Mouse (Mus musculus): ENCODE results near the gene Cetn4. TPM values are rescaled to one million over a fixed set of nuclear protein-coding genes. Genes with fewer than 3 reads are reported as not detected.

The Cetn4 gene
- 1.9 and 2.5 TPM in 2 replicates for total RNA-seq (2014; rRNA removed)
- 2.7 and 4.0 TPM in 2 replicates for polyA plus RNA-seq (2015; fragmentation: Nextera tagmentation; extraction: Ambion mirVana)

DNA sequence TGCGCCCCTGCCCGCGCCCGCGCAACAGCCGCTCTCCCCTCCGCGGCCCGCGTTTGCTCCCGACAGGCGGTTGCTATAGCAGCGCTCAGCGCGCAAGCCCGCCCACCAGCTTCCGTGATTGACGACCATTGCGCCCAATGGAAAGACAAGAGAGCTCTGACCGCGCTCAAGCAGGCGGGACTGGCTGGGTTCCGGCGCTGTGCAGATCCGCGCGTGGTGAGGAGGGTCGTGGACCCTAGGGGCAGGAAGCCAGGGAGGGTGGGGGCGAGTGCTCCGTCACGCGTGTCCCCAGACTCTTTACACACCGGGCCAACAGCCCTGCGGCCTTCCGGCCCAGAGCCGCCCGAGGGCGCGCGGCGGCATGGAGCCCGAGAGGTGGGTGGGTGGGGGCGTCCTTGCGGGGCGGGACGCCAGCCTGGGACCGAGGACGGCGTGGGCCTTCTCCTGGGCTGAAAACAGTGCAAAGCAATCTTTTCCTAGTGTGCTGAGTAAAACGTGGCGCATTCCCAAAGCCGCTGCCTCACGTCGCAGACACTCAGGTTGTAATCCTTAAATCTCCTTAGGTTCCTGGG lies at the start of gene Cetn4, which contains the start of gene Bbs12:
Cetn4 (minus strand) TSS at position 339 of the 572 bp plus-strand sequence.
Bbs12 (plus strand) TSS at position 185 of the 572 bp plus-strand sequence.
- H3K36me3 ChIP-seq (ENCODE audit: insufficient read depth, low read length): no peaks in the 10 kb centered on the region

DNA sequence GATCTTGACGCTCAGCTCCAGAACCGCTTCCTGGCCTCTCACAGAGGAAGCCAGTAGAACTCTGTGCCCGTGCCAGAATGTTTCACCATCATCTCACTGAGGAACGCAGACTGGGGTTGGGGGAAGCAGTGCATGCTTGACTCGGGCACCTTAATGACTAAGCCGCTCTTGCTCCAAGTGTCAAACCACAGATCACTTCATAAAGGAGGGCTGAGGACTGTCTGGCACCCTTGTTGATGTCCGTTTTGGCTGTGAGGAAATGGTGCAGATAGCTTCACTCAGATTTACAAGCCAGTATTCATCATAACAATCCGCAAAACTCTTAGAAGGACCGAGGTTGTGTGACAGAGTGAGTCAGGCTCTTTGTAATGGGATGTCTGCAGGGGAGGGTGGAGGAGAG lies 48.2 kb upstream of the Cetn4 start:
- H3K36me3 ChIP-seq (ENCODE audit: insufficient read depth, low read length): no peaks in the 10 kb centered on the region
- DNase-seq (ENCODE audit: low spot score) (no peak), ATAC-seq (ENCODE audit: low FRiP score) (no peak)
- WGBS: 86% methylated on average over 9 of the region's 9 CpGs
- H3K27ac ChIP-seq (ENCODE audit: low read depth, low read length): no peak overlapping the region
- no peak overlapping the region for H3K9ac ChIP-seq (replicated peaks; ENCODE audit: low read length, poor library complexity, severe bottlenecking)
- H3K4me2 ChIP-seq (ENCODE audit: low read depth, low read length, poor library complexity, severe bottlenecking): no peak overlapping the region
- H3K4me3 ChIP-seq (ENCODE audit: low read depth, low read length): no peak overlapping the region
- H3K4me1 ChIP-seq (ENCODE audit: insufficient read depth, low read length): no peaks in the 10 kb centered on the region
- no peaks in the 10 kb centered on the region for H3K9me3 ChIP-seq (ENCODE audit: low read length)
- H3K27me3 ChIP-seq (ENCODE audit: insufficient read depth, low read length): no peaks in the 10 kb centered on the region
- TF ChIP-seq CTCF (IDR thresholded peaks at IDR 0.05): no peak

More for the DNA sequence above, at the start of gene Cetn4, which contains the start of gene Bbs12:
- ATAC-seq (ENCODE audit: low FRiP score) (peak; percentile 100), DNase-seq (ENCODE audit: low spot score) (peak; percentile 97)
- no peak for TF ChIP-seq CTCF (IDR thresholded peaks at IDR 0.05)
- Histone ChIP-seq H3K4me1 (ENCODE audit: insufficient read depth, low read length) (0 out of 2 replicates have a peak, but pooled peaks cover 4% of the 10 kb centered on the region), H3K27me3 (ENCODE audit: insufficient read depth, low read length) (no peaks in the 10 kb centered on the region), H3K27ac (ENCODE audit: low read depth, low read length) (peak within 1 kb of the TSS; percentile 65), H3K4me3 (ENCODE audit: low read depth, low read length) (peak within 1 kb of the TSS; percentile 53), H3K9me3 (ENCODE audit: low read length) (no peaks in the 10 kb centered on the region), H3K9ac (replicated peaks; ENCODE audit: low read length, poor library complexity, severe bottlenecking) (peak within 1 kb of the TSS; percentile 70), H3K4me2 (ENCODE audit: low read depth, low read length, poor library complexity, severe bottlenecking) (peak within 1 kb of the TSS; percentile 78)
- under 1% methylated on average over 53 of the region's 54 CpGs for WGBS

GRCm38 (mm10) chr3:37354737-37355136 lies 42.2 kb upstream of the Cetn4 start:
- 90% methylated on average over 1 of the region's 1 CpGs for WGBS

DNA sequence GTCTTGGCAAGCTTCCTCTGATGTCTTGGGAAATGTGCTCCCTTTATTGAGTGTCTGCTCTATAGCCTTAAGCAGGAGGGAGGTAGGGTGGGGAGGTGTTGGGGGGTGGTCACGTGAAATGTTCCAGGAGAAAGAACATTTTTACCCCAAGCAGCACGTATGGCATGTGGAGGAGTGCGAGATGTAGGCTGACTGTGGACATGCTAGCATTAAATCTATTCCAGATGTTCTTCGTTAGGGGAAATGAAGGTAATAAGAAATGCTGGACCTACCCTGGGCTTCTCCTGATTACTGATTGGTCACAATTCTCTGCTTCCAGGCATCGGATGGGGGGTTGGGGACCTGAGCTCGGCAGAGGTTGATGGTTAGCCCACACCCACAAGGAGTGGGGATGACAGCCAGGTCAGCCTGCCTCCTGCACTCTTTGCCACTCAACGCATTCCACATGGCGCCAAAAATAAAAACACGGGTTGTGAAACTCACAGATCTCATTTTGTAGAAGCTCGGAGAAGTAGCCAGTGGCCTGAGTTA lies 41.5 kb upstream of the Cetn4 start:
- Histone ChIP-seq H3K27me3 (ENCODE audit: insufficient read depth, low read length) (peaks cover 5% of the 10 kb centered on the region; the same call in 1 of the 2 replicates), H3K4me1 (ENCODE audit: insufficient read depth, low read length) (no peaks in the 10 kb centered on the region; the same call in 1 of the 2 replicates), H3K4me3 (ENCODE audit: low read depth, low read length) (no peak overlapping the region), H3K9ac (replicated peaks; ENCODE audit: low read length, poor library complexity, severe bottlenecking) (no peak overlapping the region), H3K27ac (ENCODE audit: low read depth, low read length) (no peak overlapping the region), H3K4me2 (ENCODE audit: low read depth, low read length, poor library complexity, severe bottlenecking) (no peak overlapping the region), H3K9me3 (ENCODE audit: low read length) (no peaks in the 10 kb centered on the region), H3K36me3 (ENCODE audit: insufficient read depth, low read length) (no peaks in the 10 kb centered on the region)
- 90% methylated on average over 10 of the region's 10 CpGs for WGBS
- no peak for TF ChIP-seq CTCF (IDR thresholded peaks at IDR 0.05)
- ATAC-seq (ENCODE audit: low FRiP score): no peak
- no peak for DNase-seq (ENCODE audit: low spot score)

More at GRCm38 (mm10) chr3:37354737-37355136, 42.2 kb upstream of the Cetn4 start:
- H3K27me3 ChIP-seq (ENCODE audit: insufficient read depth, low read length): no peaks in the 10 kb centered on the region
- no peak overlapping the region for H3K4me2 ChIP-seq (ENCODE audit: low read depth, low read length, poor library complexity, severe bottlenecking)
- H3K9me3 ChIP-seq (ENCODE audit: low read length): no peaks in the 10 kb centered on the region
- H3K27ac ChIP-seq (ENCODE audit: low read depth, low read length): no peak overlapping the region
- H3K4me3 ChIP-seq (ENCODE audit: low read depth, low read length): no peak overlapping the region
- no peak for TF ChIP-seq CTCF (IDR thresholded peaks at IDR 0.05)
- no peak for DNase-seq (ENCODE audit: low spot score)
- H3K36me3 ChIP-seq (ENCODE audit: insufficient read depth, low read length): no peaks in the 10 kb centered on the region
- H3K4me1 ChIP-seq (ENCODE audit: insufficient read depth, low read length): no peaks in the 10 kb centered on the region
- no peak for ATAC-seq (ENCODE audit: low FRiP score)
- no peak overlapping the region for H3K9ac ChIP-seq (replicated peaks; ENCODE audit: low read length, poor library complexity, severe bottlenecking)

- no peak for ATAC-seq (ENCODE audit: low FRiP score)
- TF ChIP-seq CTCF (IDR thresholded peaks at IDR 0.05): no peak
- H3K4me1 ChIP-seq (ENCODE audit: insufficient read depth, low read length): peaks cover 6% of the 10 kb centered on the region; the same call in 1 of the 2 replicates
- WGBS: 49% methylated on average over 7 of the region's 7 CpGs
- peaks cover 21% of the 10 kb centered on the region for H3K27me3 ChIP-seq (ENCODE audit: insufficient read depth, low read length)
- no peaks in the 10 kb centered on the region for H3K36me3 ChIP-seq (ENCODE audit: insufficient read depth, low read length)
- no peak overlapping the region for H3K27ac ChIP-seq (ENCODE audit: low read depth, low read length)
- H3K4me2 ChIP-seq (ENCODE audit: low read depth, low read length, poor library complexity, severe bottlenecking): no peak overlapping the region
- H3K4me3 ChIP-seq (ENCODE audit: low read depth, low read length): no peak overlapping the region
- H3K9me3 ChIP-seq (ENCODE audit: low read length): no peaks in the 10 kb centered on the region
- DNase-seq (ENCODE audit: low spot score): no peak
- H3K9ac ChIP-seq (replicated peaks; ENCODE audit: low read length, poor library complexity, severe bottlenecking): no peak overlapping the region
Observed at GRCm38 (mm10) chr3:37350386-37350785, 37.9 kb upstream of the Cetn4 start.

DNA sequence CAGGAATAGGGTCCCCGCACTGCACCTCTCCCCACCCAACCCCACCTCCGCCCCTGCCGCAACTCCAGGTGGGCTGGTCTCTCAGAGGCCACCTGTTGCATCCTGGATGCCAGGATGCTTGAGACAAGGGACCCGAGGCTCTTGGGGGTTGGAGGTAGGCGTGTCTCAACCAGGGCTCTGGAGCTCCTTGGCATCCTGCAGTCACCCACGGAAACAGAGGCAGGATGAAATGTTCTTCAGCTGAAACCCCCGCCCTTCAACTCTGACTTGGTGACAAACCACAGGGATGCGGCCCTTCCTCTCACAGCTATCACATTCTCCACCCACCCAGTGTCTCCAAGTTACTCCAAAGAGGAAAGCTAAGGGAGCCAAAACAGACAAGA lies 36.6 kb upstream of the Cetn4 start:
- DNase-seq (ENCODE audit: low spot score): no peak
- ATAC-seq (ENCODE audit: low FRiP score): 0 out of 2 replicates have a peak, but pooled peaks have one; percentile 8
- peaks cover 21% of the 10 kb centered on the region for H3K27me3 ChIP-seq (ENCODE audit: insufficient read depth, low read length)
- 15% methylated on average over 8 of the region's 8 CpGs for WGBS
- no peak overlapping the region for H3K27ac ChIP-seq (ENCODE audit: low read depth, low read length)
- H3K36me3 ChIP-seq (ENCODE audit: insufficient read depth, low read length): no peaks in the 10 kb centered on the region
- no peaks in the 10 kb centered on the region for H3K9me3 ChIP-seq (ENCODE audit: low read length)
- H3K4me3 ChIP-seq (ENCODE audit: low read depth, low read length): peak overlapping the region; percentile 61
- peak overlapping the region; percentile 100 for H3K4me2 ChIP-seq (ENCODE audit: low read depth, low read length, poor library complexity, severe bottlenecking)
- H3K4me1 ChIP-seq (ENCODE audit: insufficient read depth, low read length): peaks cover 6% of the 10 kb centered on the region; the same call in 1 of the 2 replicates
- TF ChIP-seq CTCF (IDR thresholded peaks at IDR 0.05): no peak
- peak overlapping the region; percentile 63; the same call in 1 of the 2 replicates for H3K9ac ChIP-seq (replicated peaks; ENCODE audit: low read length, poor library complexity, severe bottlenecking)
